Mouse (Mus musculus): ENCODE data around the gene Nxt1. TPM values are rescaled to one million over a fixed set of nuclear protein-coding genes. Genes with fewer than 3 reads are reported as not detected.

Gene Nxt1
- total and polyA plus RNA-seq, 3 experiments, result 68.2 to 125 (median 80.6) TPM

- Histone ChIP-seq H3K27ac (ENCODE audit: insufficient read depth, low read depth) (no peak overlapping the region), H3K9me3 (replicated peaks; ENCODE audit: low read length) (no peaks in the 10 kb centered on the region), H3K9ac (ENCODE audit: insufficient read depth, low read depth) (no peak overlapping the region), H3K4me1 (ENCODE audit: control insufficient read depth in 1 of 2, insufficient read depth in 2 of 2) (peaks cover 4 to 6% of the 10 kb centered on the region in 2 experiments; a peak in 3 of 4 replicates), H3K4me2 (ENCODE audit: insufficient read depth, low read depth, poor library complexity, severe bottlenecking) (no peak overlapping the region), H3K27me3 (replicated peaks) (no peaks in the 10 kb centered on the region), H3K36me3 (replicated peaks in 1 of 2; ENCODE audit: control insufficient read depth in 1 of 2, insufficient read depth in 1 of 2, low read length in 1 of 2) (peaks cover 38 to 79% of the 10 kb centered on the region in 2 experiments), H3K4me3 (replicated peaks in 1 of 3; ENCODE audit: low read depth in 2 of 3, low read length in 2 of 3, poor library complexity in 1 of 3) (no peak overlapping the region), H3K79me2 (replicated peaks; ENCODE audit: control insufficient read depth, extremely low read depth, insufficient read depth, poor library complexity, severe bottlenecking) (no peaks in the 10 kb centered on the region)
- dilution Hi-C loops (cut with MboI; ENCODE audit: extremely low pct_ligation_motif_present, extremely low pct_unique_long_range_greater_than_20kb, low sequenced_read_pairs) (no loop called here), in situ Hi-C loops (cut with MboI; ENCODE audit: low pct_ligation_motif_present, low pct_unique_long_range_greater_than_20kb, low sequenced_read_pairs) (no loop called here)
- TF ChIP-seq ZNF384 (IDR thresholded peaks at IDR 0.05; ENCODE audit: low read depth, low read length), result no peak
- TF ChIP-seq RAD21 (IDR thresholded peaks at IDR 0.05; ENCODE audit: low read depth, low read length), result no peak
- TF ChIP-seq MYC (IDR thresholded peaks at IDR 0.05; ENCODE audit: low read depth, low read length), result no peak
- no peak for TF ChIP-seq CHD2 (IDR thresholded peaks at IDR 0.05; ENCODE audit: low read length)
- TF ChIP-seq MAX (IDR thresholded peaks at IDR 0.05; ENCODE audit: low read length), result no peak
- no peak for TF ChIP-seq POLR2A (IDR thresholded peaks at IDR 0.05; ENCODE audit: low read depth, low read length)
- no peak for TF ChIP-seq MAZ (IDR thresholded peaks at IDR 0.05; ENCODE audit: low read depth, low read length)
- no peak for TF ChIP-seq CHD1 (IDR thresholded peaks at IDR 0.05; ENCODE audit: low read depth, low read length)
- TF ChIP-seq JUN (IDR thresholded peaks at IDR 0.05; ENCODE audit: insufficient read depth, low read depth, low read length), result no peak
- no peak for TF ChIP-seq MAFK (IDR thresholded peaks at IDR 0.05; ENCODE audit: insufficient replicate concordance, low read length)
- no peak for TF ChIP-seq JUND (conservative IDR thresholded peaks at IDR 0.05; ENCODE audit: low read depth, low read length)
- no peak for DNase-seq (ENCODE audit: extremely low read depth)
These were observed 15.6 kb downstream of the Nxt1 start for GRCm38 (mm10) chr2:148687971-148688370.

- H3K4me3 ChIP-seq (replicated peaks in 1 of 3; ENCODE audit: low read depth in 2 of 3, low read length in 2 of 3, poor library complexity in 1 of 3), result no peak overlapping the region
- TF ChIP-seq POLR2A (IDR thresholded peaks at IDR 0.05; ENCODE audit: low read depth, low read length) (no peak), TBP (conservative IDR thresholded peaks at IDR 0.05; ENCODE audit: low read depth, low read length) (no peak), ZKSCAN1 (IDR thresholded peaks at IDR 0.05; ENCODE audit: borderline replicate concordance, low read depth, low read length) (no peak), HCFC1 (IDR thresholded peaks at IDR 0.05; ENCODE audit: low read depth, low read length) (no peak)
- H3K27ac ChIP-seq (ENCODE audit: insufficient read depth, low read depth), result no peak overlapping the region
- peaks cover 35 to 75% of the 10 kb centered on the region in 2 experiments for H3K36me3 ChIP-seq (replicated peaks in 1 of 2; ENCODE audit: control insufficient read depth in 1 of 2, insufficient read depth in 1 of 2, low read length in 1 of 2)
- DNase-seq (ENCODE audit: extremely low read depth), result no peak
- H3K4me1 ChIP-seq (ENCODE audit: control insufficient read depth in 1 of 2, insufficient read depth in 2 of 2), result peaks cover 3 to 6% of the 10 kb centered on the region in 2 experiments; a peak in 3 of 4 replicates
- no peak overlapping the region for H3K9ac ChIP-seq (ENCODE audit: insufficient read depth, low read depth)
- no peaks in the 10 kb centered on the region for H3K79me2 ChIP-seq (replicated peaks; ENCODE audit: control insufficient read depth, extremely low read depth, insufficient read depth, poor library complexity, severe bottlenecking)
- in situ Hi-C loops (cut with MboI; ENCODE audit: low pct_ligation_motif_present, low pct_unique_long_range_greater_than_20kb, low sequenced_read_pairs), result no loop called here
- H3K9me3 ChIP-seq (replicated peaks; ENCODE audit: low read length), result no peaks in the 10 kb centered on the region
- dilution Hi-C loops (cut with MboI; ENCODE audit: extremely low pct_ligation_motif_present, extremely low pct_unique_long_range_greater_than_20kb, low sequenced_read_pairs), result no loop called here
- no peak overlapping the region for H3K4me2 ChIP-seq (ENCODE audit: insufficient read depth, low read depth, poor library complexity, severe bottlenecking)
- H3K27me3 ChIP-seq (replicated peaks), result no peaks in the 10 kb centered on the region
These were observed 17.2 kb downstream of the Nxt1 start for GRCm38 (mm10) chr2:148689444-148690140.

Data from CH12.LX (cell line).